Mouse (Mus musculus) B cell, adult 2 months (primary cell): ENCODE measurements around the gene Tnfrsf9.

ENCODE experiments used
- DNase-seq, 2 experiments: peaks; one replicate each; pipeline ENCODE4 v3.0.0; 2022

Gene Tnfrsf9

DNA sequence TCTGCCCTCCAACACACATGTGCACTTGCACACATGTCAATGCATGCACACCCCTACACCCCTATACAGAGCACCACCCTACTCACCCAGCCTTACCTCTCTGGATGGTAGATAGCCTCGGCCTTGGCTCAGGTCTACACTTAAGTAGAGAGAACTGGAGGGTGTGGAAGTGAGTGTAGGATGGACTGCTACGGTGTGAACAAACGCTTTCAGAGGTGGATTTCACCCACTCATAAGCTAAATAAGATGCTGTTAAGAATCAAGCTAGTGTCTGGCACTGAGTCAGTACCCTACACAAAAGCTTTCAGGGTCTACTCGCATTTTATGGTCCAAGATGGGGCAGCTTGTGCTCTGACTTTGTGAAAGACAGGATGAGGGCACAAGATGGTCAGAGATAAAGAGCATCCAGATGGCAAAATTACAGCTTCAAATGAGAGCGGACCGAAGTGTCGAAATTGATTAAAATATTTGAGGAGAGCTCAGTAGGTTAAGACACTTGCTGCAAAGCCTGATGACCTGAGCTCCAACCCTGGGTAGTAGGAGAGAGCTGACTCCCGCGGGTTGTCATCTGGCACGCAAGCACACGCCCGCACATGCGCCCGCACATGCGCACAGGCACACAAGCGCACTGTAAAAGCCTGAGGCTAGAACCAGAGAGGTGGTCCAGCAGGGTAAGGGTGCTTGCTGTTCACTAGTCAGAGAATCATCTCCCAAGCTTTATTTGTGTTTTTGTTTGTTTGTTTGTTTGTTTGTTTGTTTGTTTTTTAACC, 23.1 kb downstream of the Tnfrsf9 start:
- peak; percentile 16 to 27 for DNase-seq

DNA sequence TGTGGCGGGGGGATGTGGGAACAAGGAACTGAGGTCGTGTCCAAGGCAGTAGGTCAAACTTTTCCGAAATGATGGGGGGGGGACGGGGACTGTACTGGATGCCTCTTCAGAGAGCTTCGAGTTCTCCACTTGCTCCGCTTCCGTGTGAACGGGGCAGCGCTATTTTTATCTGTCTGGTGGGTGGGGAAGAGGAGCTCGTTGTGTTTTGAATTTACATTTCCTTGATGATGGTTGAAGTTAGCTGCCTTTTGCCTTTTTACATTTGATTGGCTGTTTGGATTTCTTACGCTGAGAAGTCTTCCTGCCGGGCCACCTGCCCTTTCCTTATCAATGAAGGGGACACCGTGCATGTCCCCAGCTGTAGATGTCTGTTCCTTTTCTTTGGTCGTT, 23.7 kb downstream of the Tnfrsf9 start:
- no peak for DNase-seq

DNA sequence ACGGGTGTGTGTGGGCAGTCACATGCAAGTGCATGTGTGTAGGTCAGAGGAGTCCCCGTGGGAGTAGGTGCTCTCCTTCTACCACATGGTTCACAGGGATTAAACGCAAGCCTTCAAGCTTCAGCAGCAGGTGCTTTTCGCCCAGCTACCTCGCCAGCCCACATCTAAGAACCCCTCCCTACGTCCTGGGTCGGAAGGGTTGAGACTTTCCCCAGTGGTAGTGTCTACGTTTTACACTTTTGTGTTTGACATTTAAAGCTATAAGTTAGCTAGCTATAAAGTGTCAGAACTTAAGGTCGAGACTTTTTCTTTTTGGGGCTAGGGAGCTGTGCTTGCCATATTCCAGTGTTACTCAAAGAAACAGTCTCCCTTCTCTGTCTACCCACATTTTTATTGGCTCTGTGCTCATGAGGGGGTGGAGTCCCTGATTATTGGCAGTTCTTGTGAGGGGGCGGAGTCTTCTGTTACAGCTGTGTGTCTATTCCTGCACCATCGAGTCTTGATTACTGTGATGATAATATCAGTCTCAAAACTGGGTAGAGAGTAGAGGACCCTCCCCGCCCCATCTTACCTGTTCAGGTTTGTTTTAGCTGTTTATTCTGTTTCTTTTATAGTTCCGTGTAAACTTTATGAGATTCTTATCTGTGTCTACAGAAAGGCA, 25.8 kb downstream of the Tnfrsf9 start:
- peak in 1 of 2 experiments; percentile 13 for DNase-seq

DNA sequence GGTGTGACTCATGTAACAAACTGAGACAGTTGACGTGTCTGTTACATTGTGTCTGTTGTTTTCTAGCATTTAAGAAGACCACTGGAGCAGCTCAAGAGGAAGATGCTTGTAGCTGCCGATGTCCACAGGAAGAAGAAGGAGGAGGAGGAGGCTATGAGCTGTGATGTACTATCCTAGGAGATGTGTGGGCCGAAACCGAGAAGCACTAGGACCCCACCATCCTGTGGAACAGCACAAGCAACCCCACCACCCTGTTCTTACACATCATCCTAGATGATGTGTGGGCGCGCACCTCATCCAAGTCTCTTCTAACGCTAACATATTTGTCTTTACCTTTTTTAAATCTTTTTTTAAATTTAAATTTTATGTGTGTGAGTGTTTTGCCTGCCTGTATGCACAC, 30.3 kb downstream of the Tnfrsf9 start:
- no peak for DNase-seq

DNA sequence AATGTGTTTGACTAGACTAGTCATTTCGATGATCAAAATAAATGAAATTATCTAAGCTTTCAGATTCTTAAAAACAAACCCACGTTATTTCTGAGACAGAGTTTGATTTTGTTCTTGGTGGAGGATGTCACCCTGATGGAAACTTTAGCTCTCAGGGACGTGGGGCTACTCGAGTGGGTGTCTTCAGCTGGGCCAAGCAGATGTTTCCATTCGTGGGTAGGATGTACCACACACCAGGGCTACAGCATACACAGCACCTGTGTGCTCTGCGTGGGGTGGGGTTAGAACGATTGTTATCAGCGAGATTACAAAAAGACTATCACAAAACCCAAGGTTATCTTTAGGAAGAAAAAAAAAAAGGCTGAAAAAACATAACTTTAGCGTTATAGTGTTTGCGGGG, 36.6 kb downstream of the Tnfrsf9 start:
- no peak for DNase-seq

DNA sequence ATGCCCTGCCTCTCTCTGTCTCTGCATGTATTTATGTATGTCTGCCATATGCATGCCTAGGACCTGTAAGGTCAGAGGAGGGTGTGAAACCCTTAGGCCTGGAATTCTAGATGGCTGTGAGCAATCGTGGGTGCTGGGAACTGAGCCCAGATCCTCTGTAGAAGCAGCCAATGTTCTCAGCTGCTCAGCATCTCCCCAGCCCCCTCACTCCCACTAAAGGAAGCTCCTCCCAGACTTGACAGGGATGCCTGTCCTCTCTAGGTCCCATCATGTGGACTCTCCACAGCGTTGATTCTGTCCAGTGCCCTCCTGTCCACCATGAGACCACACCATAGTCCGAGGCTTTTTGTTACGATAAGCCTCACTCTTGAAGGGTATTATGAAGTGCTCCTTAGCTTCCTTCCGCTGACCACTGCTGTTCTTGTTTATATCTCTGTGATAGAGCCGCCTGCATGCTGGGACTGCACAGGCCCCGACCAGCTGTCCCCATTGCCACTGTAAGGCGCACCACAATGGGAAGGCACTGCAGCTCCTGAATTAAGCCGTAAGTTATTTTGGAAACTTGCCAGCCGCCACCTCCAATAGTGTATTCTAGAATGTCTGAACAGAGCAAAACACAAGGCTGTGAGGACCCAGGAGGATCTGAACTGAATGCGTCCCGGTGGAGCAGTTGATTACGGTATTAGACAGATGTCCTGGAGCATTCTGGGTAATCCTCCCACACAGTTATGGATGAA, 42.2 kb downstream of the Tnfrsf9 start:
- DNase-seq, result no peak

DNA sequence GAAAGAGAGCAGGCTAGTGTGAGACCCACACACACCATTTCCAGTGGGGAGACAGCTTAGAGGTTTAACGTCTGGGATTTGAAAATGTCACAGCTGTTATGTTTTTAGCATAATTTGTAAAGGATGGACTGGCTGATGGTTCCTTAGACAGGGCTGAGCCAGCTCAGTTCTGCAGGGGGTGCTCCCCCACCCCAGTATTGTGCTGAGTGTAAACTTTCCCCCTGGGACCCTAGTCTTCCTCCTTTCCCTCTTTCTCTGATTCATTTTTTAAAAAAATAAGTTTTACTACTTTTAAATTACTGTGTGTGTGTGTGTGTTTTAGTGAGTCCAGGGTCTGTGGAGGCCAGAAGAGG, 42.7 kb downstream of the Tnfrsf9 start:
- no peak for DNase-seq

DNA sequence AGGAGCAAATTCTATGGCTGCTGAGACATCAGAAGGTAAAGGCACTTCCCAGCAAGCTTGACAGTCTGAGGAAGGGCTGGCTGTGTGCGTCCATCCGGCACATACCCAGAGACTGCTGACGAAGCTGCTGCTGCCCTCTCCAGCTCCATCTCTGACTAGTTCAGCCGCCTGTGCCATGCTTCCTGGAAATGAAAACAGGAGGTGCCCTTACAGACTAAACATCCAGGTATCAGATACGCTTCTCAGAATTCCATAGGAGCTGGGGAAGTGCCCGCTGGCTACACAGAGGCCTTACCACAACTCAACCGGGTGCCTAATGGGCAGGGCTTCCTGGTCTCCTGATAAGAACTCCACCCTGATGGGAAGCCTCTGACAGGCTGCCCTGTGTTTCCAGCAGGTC, 44.2 kb downstream of the Tnfrsf9 start:
- DNase-seq, result no peak

DNA sequence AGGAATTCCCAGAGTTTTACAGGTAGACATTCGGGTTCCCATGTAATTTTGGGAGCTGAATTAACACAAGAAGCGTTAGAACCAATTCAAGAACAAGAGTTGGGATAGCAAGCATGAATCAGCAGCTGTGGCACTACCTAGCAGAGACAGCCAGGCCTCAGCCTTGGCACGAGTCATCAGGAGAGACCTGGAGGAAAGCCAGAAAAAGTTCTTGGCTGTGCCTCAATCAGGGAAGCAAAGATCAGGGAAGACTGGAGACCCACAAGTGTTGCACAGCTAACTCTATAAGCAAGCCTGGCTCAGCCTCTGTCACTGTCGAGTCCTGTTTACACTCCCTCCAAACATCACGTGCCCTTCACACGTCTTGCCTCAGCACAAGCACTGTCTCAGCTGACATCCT, 47.9 kb downstream of the Tnfrsf9 start:
- DNase-seq, result no peak

DNA sequence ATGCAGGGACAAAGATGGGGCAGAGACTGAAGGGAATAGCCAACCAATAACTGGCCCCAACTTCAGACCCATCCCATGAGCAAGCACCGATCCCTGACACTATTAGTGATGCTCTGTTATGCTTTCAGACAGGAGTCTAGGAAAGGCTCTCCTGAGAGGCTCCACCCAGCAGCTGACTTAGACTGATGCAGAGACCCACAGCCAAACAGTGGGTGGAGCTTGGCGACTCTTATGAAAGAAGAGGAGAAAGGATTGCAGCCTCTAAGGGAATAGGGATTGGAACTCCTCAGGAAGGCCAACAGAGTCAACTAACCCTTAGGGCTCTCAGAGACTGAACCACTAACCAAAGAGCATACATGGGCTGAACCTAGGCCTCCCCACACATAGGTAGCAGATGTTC, 49.3 kb downstream of the Tnfrsf9 start:
- DNase-seq, result no peak

DNA sequence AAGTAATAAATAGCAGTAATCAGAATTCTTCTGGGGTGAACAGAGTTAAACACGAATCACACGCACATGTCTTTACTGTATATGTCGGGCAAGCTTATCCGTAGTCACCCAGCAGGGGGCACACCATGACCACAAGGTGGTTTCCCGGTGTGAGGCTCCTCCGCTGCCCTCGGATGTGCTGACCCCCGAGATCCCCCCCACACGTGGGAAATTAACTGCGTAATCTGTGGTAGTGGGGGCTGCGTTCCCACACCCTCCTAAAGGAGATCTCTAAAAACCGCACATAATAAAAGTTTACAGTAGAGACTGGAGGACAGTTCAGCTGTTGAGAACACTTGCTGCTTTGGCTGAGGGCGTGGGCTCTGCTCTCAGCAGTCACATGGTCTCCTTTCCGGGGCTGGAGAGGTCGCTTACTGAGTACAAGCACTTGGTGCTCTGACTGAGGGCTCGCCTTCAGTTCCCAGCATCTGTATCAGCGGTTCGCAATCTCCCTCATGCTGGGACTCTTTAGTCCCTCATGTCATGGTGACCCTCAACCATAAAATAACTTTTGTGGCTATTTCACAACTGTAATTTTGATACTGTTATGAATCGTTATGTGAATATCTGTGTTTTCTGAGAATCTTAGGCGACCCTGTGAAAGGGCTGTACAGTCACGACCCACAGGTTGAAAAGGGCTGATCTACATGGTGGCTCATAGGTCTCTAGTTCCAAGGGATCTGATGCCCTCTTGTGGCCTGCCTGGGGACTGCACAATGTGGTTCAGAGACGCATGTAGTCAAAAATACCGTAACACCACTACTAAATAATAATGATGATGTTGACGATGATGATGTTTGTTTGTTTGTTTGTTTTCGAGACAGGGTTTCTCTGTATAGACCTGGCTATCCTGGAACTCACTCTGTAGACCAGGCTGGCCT, 50.5 kb downstream of the Tnfrsf9 start:
- DNase-seq, result peak; percentile 85 to 87

DNA sequence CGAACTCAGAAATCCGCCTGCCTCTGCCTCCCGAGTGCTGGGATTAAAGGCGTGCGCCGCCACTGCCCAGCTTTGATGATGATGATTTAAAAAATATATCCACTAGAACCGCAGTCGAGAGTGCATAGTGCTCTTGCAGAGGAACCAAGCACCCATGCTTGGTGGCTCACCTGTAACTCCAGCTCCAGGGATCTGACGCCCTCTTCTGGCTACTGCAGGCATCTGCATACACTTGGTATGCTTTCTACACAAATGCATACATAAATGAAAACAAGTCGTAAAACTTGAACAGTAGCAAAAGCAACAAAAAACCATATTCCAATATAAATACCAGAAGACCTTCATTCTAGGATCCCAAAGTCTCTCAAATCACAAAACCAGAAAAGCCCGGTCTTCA, 51.2 kb downstream of the Tnfrsf9 start:
- no peak for DNase-seq

DNA sequence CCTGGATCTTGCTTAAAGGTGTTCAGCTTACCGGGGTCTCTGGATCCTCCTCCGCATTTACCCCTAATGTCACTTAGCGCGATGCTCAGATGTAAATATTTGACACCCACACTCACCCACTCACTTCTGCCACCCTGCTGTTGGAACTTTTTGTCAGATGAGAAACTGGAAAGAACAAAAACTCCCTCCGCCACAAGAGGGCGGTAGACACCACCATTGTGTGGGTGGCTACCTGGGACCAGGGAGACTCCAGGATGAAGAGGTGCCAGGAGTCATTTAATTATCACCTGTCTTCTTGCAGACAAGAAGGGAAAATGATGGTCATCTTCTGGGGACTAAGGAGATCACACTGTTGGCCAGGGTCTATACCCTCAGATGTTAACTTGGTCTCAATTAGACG, 52.2 kb downstream of the Tnfrsf9 start:
- DNase-seq, result peak; percentile 56 to 59

DNA sequence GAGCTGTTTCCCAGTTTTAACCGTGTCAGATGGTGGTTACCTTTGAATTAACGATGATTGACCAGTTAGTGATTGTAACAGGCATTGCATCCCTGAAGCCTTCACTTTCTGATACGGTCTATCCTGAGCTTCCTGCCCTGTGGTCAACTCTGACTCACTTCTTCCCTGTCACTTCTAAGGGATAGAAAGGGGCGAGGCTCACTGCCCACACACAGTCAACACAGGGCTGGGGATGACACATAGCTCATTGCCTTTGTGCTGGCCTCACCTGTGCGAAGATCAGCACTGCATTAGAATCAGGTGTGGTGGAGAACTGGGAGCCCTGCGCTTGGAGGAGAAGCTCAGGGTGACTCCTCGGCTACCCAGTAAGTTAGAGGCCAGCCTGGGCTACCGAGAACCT, 54.6 kb downstream of the Tnfrsf9 start:
- no peak for DNase-seq

DNA sequence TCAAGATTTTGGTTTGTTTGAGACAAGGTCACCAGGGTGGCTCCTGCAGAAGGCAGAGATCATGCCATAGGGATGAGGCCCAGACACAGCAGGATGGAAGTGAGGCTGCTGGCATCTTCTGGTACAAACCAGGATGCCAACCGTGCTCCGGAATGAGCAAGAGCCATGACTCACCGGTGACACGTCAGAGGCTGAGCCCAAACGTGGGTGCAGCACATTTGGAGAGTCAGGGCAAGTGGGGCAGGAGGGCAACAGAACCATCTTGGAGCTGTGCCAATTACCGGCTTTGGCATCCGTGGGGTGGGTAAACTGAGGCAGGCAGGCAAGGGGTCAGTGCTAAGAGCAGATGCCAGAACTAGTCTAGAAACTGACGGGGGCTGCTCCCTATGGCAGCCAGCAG, 58.9 kb downstream of the Tnfrsf9 start:
- DNase-seq, result no peak

DNA sequence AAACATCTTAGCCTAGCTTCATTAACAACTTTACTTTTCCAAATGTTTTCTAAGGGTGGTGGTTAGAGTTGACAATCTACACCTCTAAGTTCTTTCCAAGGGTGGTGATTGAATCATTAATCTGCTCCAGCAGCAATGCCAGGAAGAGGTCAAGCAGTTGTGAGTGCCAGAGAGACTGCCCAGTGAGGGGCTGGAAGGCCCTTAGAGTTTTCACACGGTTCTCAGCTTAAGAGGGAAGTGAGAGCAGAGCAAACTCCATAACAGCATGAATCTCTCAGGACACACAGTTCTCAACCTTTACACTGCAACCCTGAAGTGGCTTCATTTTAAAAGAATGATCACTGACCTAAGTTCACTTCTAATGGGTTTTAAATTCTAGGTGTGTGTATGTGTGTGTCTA, 60.8 kb downstream of the Tnfrsf9 start:
- no peak for DNase-seq

DNA sequence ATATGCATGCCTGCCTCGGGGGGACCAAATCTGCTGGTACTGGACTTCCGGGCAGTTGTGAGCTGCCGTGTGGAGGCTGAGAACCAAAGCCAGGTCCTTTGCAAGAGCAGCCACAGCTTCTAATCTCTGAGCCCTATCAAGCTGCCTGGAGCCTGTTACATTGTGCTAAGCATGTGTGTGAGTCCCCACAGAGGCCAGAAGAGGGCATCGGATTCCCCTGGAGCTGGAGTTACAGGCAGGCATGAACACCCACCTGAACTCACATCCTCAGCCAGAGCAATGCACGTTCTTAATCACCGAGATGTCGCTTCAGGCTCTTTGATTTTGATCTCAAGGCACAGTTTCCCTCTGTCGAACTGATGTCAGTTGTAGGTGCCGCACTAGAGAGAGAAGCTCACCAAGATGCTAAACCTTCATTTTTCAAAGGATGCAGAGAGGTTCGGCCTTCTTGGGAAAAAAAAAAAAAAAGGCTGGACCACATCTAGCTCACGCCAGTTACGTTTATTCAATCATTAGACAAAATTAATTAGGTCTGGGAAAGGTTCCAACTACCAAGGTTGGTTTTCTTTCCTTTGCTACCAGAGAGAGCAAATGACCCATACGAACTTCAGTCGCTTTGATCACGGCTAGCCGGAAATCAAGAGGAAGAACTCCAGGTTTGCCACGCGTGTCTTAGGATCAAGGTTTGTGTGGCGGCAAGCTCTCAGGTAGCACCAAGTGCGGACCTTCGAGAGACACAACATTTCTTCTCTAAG, 64.0 kb downstream of the Tnfrsf9 start:
- DNase-seq, result no peak

DNA sequence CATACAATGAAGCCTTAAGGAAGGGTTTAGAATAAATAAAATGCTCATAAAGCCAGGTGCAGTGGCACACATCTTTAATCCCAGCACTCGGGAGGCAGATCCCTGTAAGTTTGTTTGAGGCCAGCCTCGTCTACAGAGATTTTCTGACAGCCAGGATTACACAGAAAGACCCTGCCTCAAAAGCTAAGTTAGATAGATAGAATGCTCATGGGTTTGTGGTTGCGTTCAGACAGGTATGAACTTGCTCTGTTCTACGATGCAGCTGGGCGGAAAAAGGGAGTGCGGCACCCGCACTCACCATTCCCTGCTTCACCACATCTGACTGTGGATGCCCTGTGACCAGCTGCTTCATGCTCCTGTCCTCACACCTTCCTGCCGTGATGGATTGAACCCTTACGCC, 65.1 kb downstream of the Tnfrsf9 start:
- no peak for DNase-seq

DNA sequence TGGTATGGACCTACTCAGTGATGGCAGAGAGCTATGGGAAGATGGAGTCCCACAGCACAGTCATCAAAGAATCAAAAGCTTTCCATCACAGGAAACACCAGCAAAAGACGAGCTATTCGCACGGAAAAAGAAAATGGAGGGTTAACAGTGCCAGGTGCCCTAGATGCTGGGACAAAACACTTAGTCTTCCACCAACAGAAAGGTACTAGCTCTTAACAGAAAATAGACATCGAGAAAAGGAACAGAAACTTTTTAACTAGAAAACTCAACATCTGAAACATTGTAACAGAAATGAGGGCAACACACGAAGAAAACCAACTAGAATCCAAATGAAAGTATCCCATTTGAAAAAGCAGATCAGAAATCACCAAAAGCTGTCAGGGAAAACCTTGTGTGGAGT, 65.8 kb downstream of the Tnfrsf9 start:
- DNase-seq, result no peak

DNA sequence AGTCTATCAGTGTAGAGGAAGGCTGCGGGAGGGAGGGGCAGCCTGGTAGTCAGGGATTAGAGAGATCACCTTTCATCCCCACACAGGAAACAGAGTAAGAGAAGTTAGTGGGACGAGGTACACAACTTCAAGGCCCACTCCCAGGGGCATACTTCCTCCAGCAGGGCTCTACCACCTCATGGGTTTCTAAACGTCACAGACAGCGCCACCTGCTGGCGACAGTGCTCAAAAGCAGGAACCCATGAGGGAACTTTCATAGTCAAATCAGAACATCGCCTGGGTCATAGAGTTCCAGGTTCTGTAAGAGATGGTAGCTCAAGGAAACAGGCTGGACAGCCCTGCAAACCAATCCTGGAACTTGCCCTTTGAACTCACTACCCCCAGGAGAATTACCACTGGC, 75.8 kb downstream of the Tnfrsf9 start:
- DNase-seq, result peak; percentile 37 to 47
